In genomic region chr2:69247081-69247480, GRCm38 (mm10) we compare ENCODE assay signal across 36 mouse cellular contexts. TPM values are rescaled to one million over a fixed set of nuclear protein-coding genes. Genes with fewer than 3 reads are reported as not detected.
"Had no signal": no experiment of that assay in that cellular context is flagged by ENCODE, and none has a peak within 500 bp of the region (broad histone marks: within the 10 kb centered on the region; RNA-seq: fewer than 3 reads in every experiment).

No protein-coding gene starts in this region.

- H3K27ac ChIP-seq: embryonic facial prominence, embryonic 10.5 days; embryonic facial prominence, embryonic 12.5 days; embryonic facial prominence, embryonic 13.5 days; embryonic facial prominence, embryonic 15.5 days; forebrain, embryonic 10.5 days; forebrain, embryonic 12.5 days; forebrain, embryonic 13.5 days; forebrain, embryonic 15.5 days; gastrocnemius, adult 2 months; heart, adult 2 months; heart, embryonic 10.5 days had no signal

- H3K4me2 ChIP-seq: embryonic facial prominence, embryonic 12.5 days; embryonic facial prominence, embryonic 13.5 days; embryonic facial prominence, embryonic 15.5 days; forebrain, embryonic 12.5 days; forebrain, embryonic 13.5 days; forebrain, embryonic 15.5 days had no signal

- H3K9me3 ChIP-seq: embryonic facial prominence, embryonic 10.5 days; embryonic facial prominence, embryonic 12.5 days; embryonic facial prominence, embryonic 13.5 days; embryonic facial prominence, embryonic 15.5 days; forebrain, embryonic 10.5 days; forebrain, embryonic 12.5 days; forebrain, embryonic 13.5 days; forebrain, embryonic 15.5 days; heart, embryonic 10.5 days had no signal

- H3K36me3 ChIP-seq: embryonic facial prominence, embryonic 10.5 days; embryonic facial prominence, embryonic 12.5 days; embryonic facial prominence, embryonic 13.5 days; embryonic facial prominence, embryonic 15.5 days; forebrain, embryonic 10.5 days; forebrain, embryonic 12.5 days; forebrain, embryonic 15.5 days; heart, embryonic 10.5 days had no signal

- H3K4me3 ChIP-seq: embryonic facial prominence, embryonic 10.5 days; embryonic facial prominence, embryonic 12.5 days; embryonic facial prominence, embryonic 13.5 days; embryonic facial prominence, embryonic 15.5 days; erythroblast, embryonic 14.5 days; forebrain, embryonic 10.5 days; forebrain, embryonic 12.5 days; forebrain, embryonic 13.5 days; forebrain, embryonic 15.5 days; gastrocnemius, adult 2 months; heart, adult 2 months; heart, embryonic 10.5 days had no signal

- H3K27me3 ChIP-seq: embryonic facial prominence, embryonic 12.5 days; embryonic facial prominence, embryonic 13.5 days; embryonic facial prominence, embryonic 15.5 days; forebrain, embryonic 12.5 days; forebrain, embryonic 15.5 days had no signal

- DNase-seq: cerebellum, adult 9-10 months; cerebellum, adult 9-11 months; cerebellum, postnatal 10 days; cerebellum, postnatal 25 days; cerebellum, postnatal 36 days; embryo, embryonic 11 days; forebrain, postnatal 0 days; gastrocnemius, adult 2 months; gastrocnemius, postnatal 14 days; gastrocnemius, postnatal 25 days; gastrocnemius, postnatal 36 days; heart, adult 11 months; heart, adult 18-20 months; heart, adult 2 months had no signal

- H3K9ac ChIP-seq: embryonic facial prominence, embryonic 12.5 days; embryonic facial prominence, embryonic 13.5 days; embryonic facial prominence, embryonic 15.5 days; forebrain, embryonic 12.5 days; forebrain, embryonic 13.5 days; forebrain, embryonic 15.5 days; forebrain, postnatal 0 days had no signal

- H3K4me1 ChIP-seq: embryonic facial prominence, embryonic 12.5 days; embryonic facial prominence, embryonic 13.5 days; embryonic facial prominence, embryonic 15.5 days; forebrain, embryonic 12.5 days; heart, embryonic 10.5 days had no signal

RNA-seq across cellular contexts. Expression of gene G6pc2, which starts 36.2 kb away (rescaled TPM):
- total RNA-seq: common myeloid progenitor, adult 5-6 weeks; forebrain, postnatal 0 days; gastrocnemius, adult 18-20 months; gastrocnemius, adult 2 months; gastrocnemius, adult 8-10 months; gastrocnemius, postnatal 14 days; gastrocnemius, postnatal 25 days; gastrocnemius, postnatal 36 days; gastrocnemius, postnatal 4 days; granulocyte monocyte progenitor cell, adult 5-6 weeks; heart, adult 18-20 months; heart, adult 2 months; heart, adult 8-10 months had no signal
- polyA plus RNA-seq: cortical plate, adult 2 months; embryonic facial prominence, embryonic 10.5 days; embryonic facial prominence, embryonic 13.5 days; embryonic facial prominence, embryonic 14.5 days; embryonic facial prominence, embryonic 15.5 days; erythroblast, embryonic 14.5 days; forebrain, embryonic 10.5 days; forebrain, embryonic 11.5 days; forebrain, embryonic 12.5 days; forebrain, embryonic 13.5 days; forebrain, embryonic 15.5 days; forebrain, embryonic 16.5 days; forebrain, postnatal 0 days; frontal cortex, adult 2 months; gonadal fat pad, adult 2 months; heart, adult 2 months; heart, embryonic 10.5 days had no signal
